Mouse (Mus musculus) liver, embryonic 14.5 days (tissue): ENCODE measurements at regions not wholly inside any gene's neighbourhood (a gene's known extent, or its start where the extent isn't known, plus 50 kb on each side); places are given as distances from the start of the nearest gene placed in this dataset.

Experiments used
- ATAC-seq: fragments of 200-750 bp; cut with Nextera tagmentation; 2 replicates; pipeline ENCODE4 v1.8.0; 2017; ENCODE audit warnings: moderate number of reproducible peaks, mild to moderate bottlenecking, moderate library complexity; ENCODE audit not compliant: insufficient read depth
- DNase-seq, 3 experiments: peaks; one replicate each; pipeline ENCODE4 v3.0.0-alpha.2; 2012 to 2013; ENCODE audit warnings: low read depth in 3 of 3, low spot score in 3 of 3
- H3K27ac ChIP-seq: fragments of 300-500 bp; sonication (generic); 2 replicates; pipeline ENCODE4 v1.5.1; 2014; ENCODE audit warnings: moderate library complexity, mild to moderate bottlenecking, control low read depth, inconsistent platforms
- H3K27me3 ChIP-seq: fragments of 300-500 bp; sonication (generic); 2 replicates; pipeline ENCODE4 v1.6.1; 2014; ENCODE audit warnings: mild to moderate bottlenecking, low read length, moderate library complexity; ENCODE audit not compliant: control insufficient read depth, insufficient read depth
- H3K36me3 ChIP-seq: fragments of 300-500 bp; sonication (generic); replicated peaks from 2 replicates; pipeline ENCODE4 v1.6.1; 2014; ENCODE audit warnings: low read depth; ENCODE audit not compliant: control insufficient read depth, insufficient read depth
- H3K4me1 ChIP-seq, 2 experiments: fragments of 200-500 bp in 1 of 2; fragments of 300-500 bp in 1 of 2; sonication (generic) in 1 of 2; replicated peaks; 2 replicates each; pipeline ENCODE4 v1.6.1; 2012 to 2014; ENCODE audit warnings: antibody characterized with exemption in 1 of 2, inconsistent platforms in 1 of 2, low read length in 1 of 2; ENCODE audit not compliant: control insufficient read depth in 2 of 2, insufficient read depth in 2 of 2
- H3K4me2 ChIP-seq: fragments of 300-500 bp; sonication (generic); 2 replicates; pipeline ENCODE4 v1.6.1; 2014; ENCODE audit warnings: low read depth, mild to moderate bottlenecking, control low read depth, moderate library complexity
- H3K4me3 ChIP-seq, 2 experiments: fragments of 200-500 bp in 1 of 2; fragments of 300-500 bp in 1 of 2; sonication (generic) in 1 of 2; 2 replicates each; pipeline ENCODE4 v1.5.1; 2012 to 2014; ENCODE audit warnings: low read depth in 2 of 2, low read length in 2 of 2, mild to moderate bottlenecking in 2 of 2, control low read depth in 1 of 2, inconsistent platforms in 1 of 2, moderate library complexity in 1 of 2; ENCODE audit not compliant: insufficient read depth in 1 of 2
- H3K9ac ChIP-seq: fragments of 300-500 bp; sonication (generic); replicated peaks from 2 replicates; pipeline ENCODE4 v1.6.1; 2014; ENCODE audit warnings: mild to moderate bottlenecking, control low read depth, moderate library complexity
- H3K9me3 ChIP-seq: fragments of 300-500 bp; sonication (generic); 2 replicates; pipeline ENCODE4 v1.6.1; 2016; ENCODE audit warnings: low read length, mixed read lengths; ENCODE audit not compliant: control insufficient read depth
- CTCF ChIP-seq: IDR thresholded peaks from 2 replicates; pipeline ENCODE4 v1.5.1; 2016; ENCODE audit warnings: antibody characterized with exemption, low read depth, control low read depth
- EP300 ChIP-seq: IDR thresholded peaks from 2 replicates; pipeline ENCODE4 v1.6.1; 2016; ENCODE audit warnings: antibody characterized with exemption, low read depth
- WGBS: fragments of 180-500 bp; shearing (Covaris S2); extraction: QIAGEN DNeasy Blood & Tissue Kit; methylation state at CpG from one replicate; pipeline ENCODE4 v1.1.7; 2014; ENCODE audit not compliant: insufficient replicate concordance; 5-methylcytosine and 5-hydroxymethylcytosine counted together

DNA sequence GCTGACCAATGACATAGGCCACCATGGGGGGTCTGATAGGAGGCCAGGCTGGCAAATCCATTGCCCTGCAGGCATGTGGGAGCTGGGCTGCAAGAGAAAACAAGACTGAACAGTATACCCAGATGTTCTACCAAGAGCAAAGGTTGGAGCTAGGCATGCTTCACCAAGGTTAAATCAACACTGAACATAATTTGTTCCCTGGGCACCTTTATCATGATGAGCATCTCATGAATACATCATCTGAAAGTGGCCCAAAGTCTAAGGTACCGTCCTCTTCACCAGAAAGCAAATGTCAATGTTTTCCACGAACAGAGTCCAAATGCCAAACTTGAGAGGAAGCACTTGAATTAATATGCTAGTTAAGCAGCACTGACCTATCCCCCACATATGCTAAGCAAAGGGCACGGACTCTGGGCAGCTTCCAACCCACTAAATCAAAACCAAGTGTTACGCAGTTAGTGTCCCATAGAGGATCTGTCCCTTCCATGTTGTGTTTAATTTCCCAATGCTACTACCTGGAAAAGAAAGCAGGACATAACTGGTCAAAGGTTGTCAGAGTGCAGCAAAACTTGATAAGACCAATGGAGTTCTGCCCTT is 190.3 kb upstream of the Onecut1 start:
- H3K9ac ChIP-seq: no peak overlapping the region
- H3K9me3 ChIP-seq: no peaks in the 10 kb centered on the region
- no peak for TF ChIP-seq CTCF
- TF ChIP-seq EP300: no peak
- H3K4me3 ChIP-seq: no peak overlapping the region
- no peak overlapping the region for H3K4me2 ChIP-seq
- no peak overlapping the region for H3K27ac ChIP-seq
- WGBS: 58% methylated on average over 4 of the region's 4 CpGs
- ATAC-seq (no peak), DNase-seq (no peak)
- H3K36me3 ChIP-seq: no peaks in the 10 kb centered on the region
- H3K27me3 ChIP-seq: no peaks in the 10 kb centered on the region
- no peaks in the 10 kb centered on the region for H3K4me1 ChIP-seq

DNA sequence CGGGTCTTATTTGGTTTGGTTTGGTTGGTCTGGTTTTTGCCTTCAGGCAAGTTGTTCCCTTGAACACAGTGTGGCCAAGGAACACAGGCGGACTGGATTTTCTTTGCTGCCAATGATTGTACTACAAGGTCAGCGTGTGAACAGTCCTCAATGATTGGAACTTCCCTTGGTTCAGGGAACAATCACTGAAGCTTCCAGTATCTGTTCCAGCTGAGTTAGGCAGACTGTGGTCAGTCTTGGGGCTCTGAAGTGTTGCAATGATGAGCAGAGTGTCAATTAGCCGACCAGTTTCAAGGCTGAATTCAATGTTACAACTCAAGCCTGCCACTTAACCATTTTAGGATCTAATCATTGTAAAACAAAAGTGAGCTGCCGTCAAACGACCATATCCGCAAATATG is 189.5 kb upstream of the Onecut1 start:
- H3K4me3 ChIP-seq: no peak overlapping the region
- no peaks in the 10 kb centered on the region for H3K4me1 ChIP-seq
- TF ChIP-seq CTCF: no peak
- no peak for TF ChIP-seq EP300
- no peak overlapping the region for H3K4me2 ChIP-seq
- H3K36me3 ChIP-seq: no peaks in the 10 kb centered on the region
- H3K9me3 ChIP-seq: no peaks in the 10 kb centered on the region
- no peaks in the 10 kb centered on the region for H3K27me3 ChIP-seq
- DNase-seq (no peak), ATAC-seq (no peak)
- H3K9ac ChIP-seq: no peak overlapping the region
- WGBS: 60% methylated on average over 7 of the region's 7 CpGs
- no peak overlapping the region for H3K27ac ChIP-seq

- H3K4me2 ChIP-seq: no peak overlapping the region
- H3K9me3 ChIP-seq: no peaks in the 10 kb centered on the region
- no peak for DNase-seq
- no peak overlapping the region for H3K4me3 ChIP-seq
- 64% methylated on average over 8 of the region's 8 CpGs for WGBS
- no peaks in the 10 kb centered on the region for H3K4me1 ChIP-seq
- H3K27me3 ChIP-seq: no peaks in the 10 kb centered on the region
- H3K27ac ChIP-seq: no peak overlapping the region
- ATAC-seq: no peak
- no peak overlapping the region for H3K9ac ChIP-seq
- TF ChIP-seq CTCF (no peak), EP300 (no peak)
- H3K36me3 ChIP-seq: no peaks in the 10 kb centered on the region
Observed at GRCm38 (mm10) chr9:74698229-74698628, 163.5 kb upstream of the Onecut1 start.

DNA sequence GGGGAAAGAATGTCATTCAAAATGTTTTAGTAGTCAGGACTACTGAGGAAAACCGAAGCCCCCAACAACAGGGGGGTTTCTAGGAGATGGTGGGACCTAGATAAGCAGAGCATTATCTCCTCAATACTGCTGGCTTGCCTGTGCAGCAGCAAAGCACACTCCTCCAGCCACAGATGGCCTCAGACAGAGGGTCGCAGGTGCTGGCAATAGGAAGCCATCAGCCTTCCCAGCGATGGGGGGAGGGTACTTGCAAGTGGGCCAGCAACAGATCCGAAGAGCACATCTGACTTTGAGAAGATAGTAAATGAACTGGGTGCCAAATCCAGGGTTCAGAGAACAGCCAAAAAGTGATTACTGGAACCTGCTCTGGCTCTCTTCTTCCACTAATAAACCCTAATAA is 156.0 kb upstream of the Onecut1 start:
- Histone ChIP-seq H3K9ac (no peak overlapping the region), H3K4me2 (no peak overlapping the region), H3K27ac (no peak overlapping the region), H3K9me3 (no peaks in the 10 kb centered on the region), H3K4me3 (no peak overlapping the region), H3K36me3 (no peaks in the 10 kb centered on the region), H3K4me1 (no peaks in the 10 kb centered on the region; a peak in 1 of 4 replicates), H3K27me3 (no peaks in the 10 kb centered on the region)
- ATAC-seq: no peak
- WGBS: 27% methylated on average over 4 of the region's 4 CpGs
- DNase-seq: no peak
- TF ChIP-seq CTCF (no peak), EP300 (no peak)

DNA sequence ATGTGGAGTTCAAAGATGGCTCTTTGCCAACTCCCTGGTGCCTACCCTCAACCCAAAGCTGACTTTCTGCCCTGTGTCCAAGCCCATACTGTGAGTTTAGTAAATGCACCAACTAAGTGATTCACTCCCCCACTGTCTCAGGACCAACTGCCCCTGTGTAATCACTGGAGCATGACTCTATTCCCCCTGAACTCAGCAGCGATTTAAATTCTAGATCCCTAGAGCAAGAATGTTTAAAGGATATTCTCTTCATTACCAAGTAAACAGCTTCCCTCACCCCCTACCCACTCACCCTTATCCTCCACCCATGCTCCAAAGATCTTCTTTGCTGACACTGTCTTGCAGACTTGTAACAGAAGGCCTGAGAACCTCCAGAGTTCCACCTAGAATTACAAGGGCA is 154.1 kb upstream of the Onecut1 start:
- 66% methylated on average over 1 of the region's 1 CpGs for WGBS
- no peak overlapping the region for H3K4me2 ChIP-seq
- no peaks in the 10 kb centered on the region; a peak in 1 of 4 replicates for H3K4me1 ChIP-seq
- no peaks in the 10 kb centered on the region for H3K36me3 ChIP-seq
- no peaks in the 10 kb centered on the region for H3K9me3 ChIP-seq
- H3K9ac ChIP-seq: no peak overlapping the region
- no peak overlapping the region for H3K27ac ChIP-seq
- no peaks in the 10 kb centered on the region for H3K27me3 ChIP-seq
- DNase-seq (no peak), ATAC-seq (no peak)
- no peak overlapping the region for H3K4me3 ChIP-seq
- TF ChIP-seq EP300 (no peak), CTCF (no peak)
